Mouse (Mus musculus) G1E (cell line): ENCODE results near the gene Scel.

ENCODE experiments used
- CTCF ChIP-seq: IDR thresholded peaks from 2 replicates; pipeline ENCODE4 v1.5.1; 2012; ENCODE audit warnings: low read depth, low read length, inconsistent platforms, mixed read lengths
- GATA1 ChIP-seq: IDR thresholded peaks from 2 replicates; pipeline ENCODE4 v1.6.1; 2012; ENCODE audit warnings: borderline replicate concordance, low read length, inconsistent platforms, mixed read lengths
- GATA2 ChIP-seq: IDR thresholded peaks from 2 replicates; pipeline ENCODE4 v1.6.1; 2012; ENCODE audit warnings: low read depth, low read length, inconsistent platforms, borderline replicate concordance
- POLR2AphosphoS5 ChIP-seq: IDR thresholded peaks from 2 replicates; pipeline ENCODE4 v1.6.1; 2012; ENCODE audit warnings: low read depth, low read length, inconsistent platforms; ENCODE audit not compliant: insufficient replicate concordance
- TAL1 ChIP-seq: conservative IDR thresholded peaks from 2 replicates; pipeline ENCODE4 v1.6.1; 2012; ENCODE audit warnings: low read depth, low read length, inconsistent platforms, mixed read lengths

GRCm38 (mm10) chr14:103657876-103658275 is 144.7 kb downstream of the Scel start:
- no peak for TF ChIP-seq CTCF
- no peak for TF ChIP-seq TAL1
- no peak for TF ChIP-seq GATA2
- TF ChIP-seq GATA1, result no peak
- TF ChIP-seq POLR2AphosphoS5, result no peak
